Mouse (Mus musculus): Measurements from ENCODE around the gene Synpo2. TPM values are rescaled to one million over a fixed set of nuclear protein-coding genes. Genes with fewer than 3 reads are reported as not detected.

Synpo2 gene
- polyA plus RNA-seq, 1 experiment from 2014 or later: 0.06 TPM

DNA sequence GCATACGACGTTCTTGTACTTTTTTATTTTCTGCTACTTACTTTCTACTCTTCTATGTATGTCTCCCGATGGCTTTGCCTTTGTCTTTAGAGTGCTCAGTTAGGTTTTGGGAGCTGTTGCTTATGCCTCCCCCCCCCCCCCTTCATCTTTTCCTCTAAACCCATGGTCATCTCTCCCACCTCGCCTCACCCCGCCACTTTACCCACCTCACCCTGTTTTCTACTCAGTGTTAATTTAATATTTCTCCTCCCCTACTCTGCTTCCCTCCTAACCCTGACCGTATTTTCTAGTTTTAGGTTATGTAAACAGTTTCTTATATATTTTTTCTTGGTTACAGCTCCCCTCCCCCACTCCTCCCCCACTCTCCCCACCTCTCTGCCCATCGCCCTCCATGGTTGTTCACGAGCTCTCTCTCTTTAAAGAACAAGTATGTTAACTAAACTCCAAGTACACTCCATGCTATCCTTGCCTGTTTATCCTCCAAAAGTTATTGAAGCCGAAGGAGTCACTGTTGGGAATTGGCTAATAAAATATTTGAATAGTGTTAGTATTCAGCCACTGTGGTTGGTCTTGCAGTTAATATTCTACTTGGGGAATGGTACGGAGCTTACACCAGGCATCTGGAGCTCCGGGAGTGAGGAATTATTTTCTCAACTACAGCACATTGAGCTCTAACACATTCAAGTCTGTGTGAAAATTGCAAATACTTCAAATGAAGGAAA lies 142.1 kb downstream of the Synpo2 start:
- ATAC-seq (peak; percentile 49; the same call in 1 of the 2 replicates), DNase-seq (no peak)
- Histone ChIP-seq H3K9ac (replicated peaks) (no peak overlapping the region), H3K4me1 (ENCODE audit: insufficient read depth) (no peaks in the 10 kb centered on the region), H3K27me3 (ENCODE audit: insufficient read depth, low read length) (no peaks in the 10 kb centered on the region), H3K27ac (ENCODE audit: low read depth) (peak overlapping the region; percentile 19; the same call in 1 of the 2 replicates), H3K9me3 (ENCODE audit: low read length) (no peaks in the 10 kb centered on the region), H3K36me3 (replicated peaks; ENCODE audit: insufficient read depth, low read length) (no peaks in the 10 kb centered on the region), H3K4me3 (ENCODE audit: low read depth, low read length) (no peak overlapping the region), H3K4me2 (ENCODE audit: low read depth, low read length) (peak overlapping the region; percentile 47)
- 49% methylated on average over 11 of the region's 11 CpGs for WGBS (ENCODE audit: insufficient replicate concordance)
- TF ChIP-seq EP300 (IDR thresholded peaks at IDR 0.05; ENCODE audit: low read depth): no peak

DNA sequence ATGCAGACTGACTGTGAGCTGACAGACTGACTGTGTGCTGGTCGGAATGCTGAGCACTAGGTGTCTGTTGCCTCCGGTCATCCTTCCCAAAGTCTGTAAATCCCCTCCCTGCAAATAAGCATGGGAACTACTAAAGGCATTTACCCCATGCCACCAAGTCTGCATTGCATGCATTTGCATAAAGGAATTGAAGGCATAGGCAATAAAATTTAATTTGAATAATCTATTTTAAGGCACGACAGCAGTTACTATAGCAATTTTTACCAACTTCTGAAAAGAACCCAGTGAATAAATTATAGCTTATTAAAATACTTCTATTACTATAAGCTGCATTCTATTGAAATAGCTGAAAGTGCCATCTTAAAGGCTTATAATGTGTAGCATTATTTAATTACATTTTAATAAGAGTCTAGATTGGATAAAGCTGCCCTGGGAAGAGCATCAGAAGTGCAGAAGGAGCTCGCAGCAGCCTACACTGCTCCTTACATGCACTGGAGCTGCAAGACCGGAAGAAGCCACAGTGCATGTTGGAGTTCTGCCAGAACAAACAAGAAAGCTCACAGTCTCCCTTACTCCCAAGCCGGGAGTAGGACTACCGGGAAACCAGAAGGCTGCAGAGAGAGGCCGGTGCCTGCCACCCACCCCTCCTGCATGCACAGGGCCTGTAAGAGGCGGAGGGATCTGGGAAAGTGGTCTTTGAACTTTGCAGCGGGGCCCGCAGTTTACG lies 142.9 kb downstream of the Synpo2 start:
- TF ChIP-seq CTCF (IDR thresholded peaks at IDR 0.05; ENCODE audit: low read depth) (no peak), EP300 (IDR thresholded peaks at IDR 0.05; ENCODE audit: low read depth) (no peak)
- Histone ChIP-seq H3K9me3 (ENCODE audit: low read length) (no peaks in the 10 kb centered on the region), H3K9ac (replicated peaks) (no peak overlapping the region), H3K4me1 (ENCODE audit: insufficient read depth) (no peaks in the 10 kb centered on the region), H3K27me3 (ENCODE audit: insufficient read depth, low read length) (no peaks in the 10 kb centered on the region), H3K27ac (ENCODE audit: low read depth) (no peak overlapping the region), H3K36me3 (replicated peaks; ENCODE audit: insufficient read depth, low read length) (no peaks in the 10 kb centered on the region), H3K4me3 (ENCODE audit: low read depth, low read length) (no peak overlapping the region), H3K4me2 (ENCODE audit: low read depth, low read length) (peak overlapping the region; percentile 47)
- DNase-seq (peak; percentile 33), ATAC-seq (no peak; the same call in 1 of the 2 replicates)
- WGBS (ENCODE audit: insufficient replicate concordance): 53% methylated on average over 12 of the region's 12 CpGs

DNA sequence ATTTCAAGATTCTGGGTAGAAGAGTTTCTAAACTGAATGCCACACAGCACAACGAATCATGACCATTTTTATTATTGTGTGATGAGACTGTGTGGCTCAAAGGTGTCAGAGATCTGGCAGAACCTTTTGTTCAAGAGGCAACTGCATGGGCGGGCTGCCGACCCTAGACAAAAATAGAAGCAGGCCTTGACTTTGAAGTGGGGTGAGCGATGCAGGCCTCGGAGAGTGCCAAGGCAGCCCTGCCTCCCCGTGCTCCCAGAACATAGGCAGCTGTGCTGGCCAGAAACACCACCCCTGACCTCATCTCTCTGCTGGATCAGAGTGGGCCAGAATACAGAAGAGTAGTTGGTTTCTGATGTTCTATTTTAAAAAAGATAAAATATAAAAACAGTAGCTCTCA lies 143.5 kb downstream of the Synpo2 start:
- no peak for ATAC-seq
- Histone ChIP-seq H3K27ac (ENCODE audit: low read depth) (no peak overlapping the region), H3K4me1 (ENCODE audit: insufficient read depth) (no peaks in the 10 kb centered on the region), H3K9me3 (ENCODE audit: low read length) (no peaks in the 10 kb centered on the region), H3K4me2 (ENCODE audit: low read depth, low read length) (no peak overlapping the region), H3K9ac (replicated peaks) (no peak overlapping the region), H3K36me3 (replicated peaks; ENCODE audit: insufficient read depth, low read length) (no peaks in the 10 kb centered on the region), H3K4me3 (ENCODE audit: low read depth, low read length) (no peak overlapping the region), H3K27me3 (ENCODE audit: insufficient read depth, low read length) (no peaks in the 10 kb centered on the region)
- DNase-seq: no peak
- TF ChIP-seq CTCF (IDR thresholded peaks at IDR 0.05; ENCODE audit: low read depth): no peak
- WGBS (ENCODE audit: insufficient replicate concordance): 53% methylated on average over 6 of the region's 6 CpGs

DNA sequence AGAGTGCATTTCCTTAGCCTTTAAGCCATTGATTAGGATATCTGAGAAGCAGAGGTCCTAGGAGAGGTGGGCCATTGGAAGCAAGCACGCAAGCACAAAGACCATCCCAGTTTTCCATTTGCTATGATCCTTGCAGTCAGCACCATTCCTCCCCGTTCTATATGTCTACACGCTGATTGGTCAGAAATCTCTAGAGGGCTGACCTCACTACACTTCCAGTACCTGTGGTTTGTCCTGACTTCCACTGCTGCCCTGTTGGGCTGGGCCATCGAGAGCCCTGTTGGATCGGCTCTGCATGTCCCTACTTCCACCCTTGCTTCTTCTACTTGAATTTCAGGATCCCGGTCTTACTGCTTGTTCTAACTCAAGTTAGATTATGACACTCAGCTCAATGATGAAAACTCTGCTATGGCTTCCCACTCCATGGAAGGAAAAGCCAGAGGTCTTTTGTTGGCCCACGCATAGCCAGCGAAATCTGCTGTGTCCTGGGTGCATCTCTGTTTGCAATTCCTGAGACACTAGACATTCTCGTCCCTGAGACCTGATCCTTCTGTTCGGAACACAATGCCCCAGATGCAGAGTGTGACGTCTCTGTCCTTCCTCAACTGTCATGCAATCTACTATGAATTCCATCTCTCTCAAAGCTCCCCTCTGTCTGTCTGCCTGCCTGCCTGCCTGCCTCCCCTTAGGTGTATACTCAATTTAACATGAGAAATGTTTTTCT lies 146.5 kb downstream of the Synpo2 start:
- 83% methylated on average over 11 of the region's 11 CpGs for WGBS (ENCODE audit: insufficient replicate concordance)
- H3K27me3 ChIP-seq (ENCODE audit: insufficient read depth, low read length): no peaks in the 10 kb centered on the region
- H3K4me2 ChIP-seq (ENCODE audit: low read depth, low read length): no peak overlapping the region
- no peak overlapping the region for H3K9ac ChIP-seq (replicated peaks)
- H3K27ac ChIP-seq (ENCODE audit: low read depth): no peak overlapping the region
- H3K9me3 ChIP-seq (ENCODE audit: low read length): no peaks in the 10 kb centered on the region
- no peaks in the 10 kb centered on the region for H3K36me3 ChIP-seq (replicated peaks; ENCODE audit: insufficient read depth, low read length)
- no peak for ATAC-seq
- no peaks in the 10 kb centered on the region for H3K4me1 ChIP-seq (ENCODE audit: insufficient read depth)
- TF ChIP-seq EP300 (IDR thresholded peaks at IDR 0.05; ENCODE audit: low read depth): no peak
- TF ChIP-seq CTCF (IDR thresholded peaks at IDR 0.05; ENCODE audit: low read depth): no peak
- DNase-seq: no peak
- no peak overlapping the region for H3K4me3 ChIP-seq (ENCODE audit: low read depth, low read length)

DNA sequence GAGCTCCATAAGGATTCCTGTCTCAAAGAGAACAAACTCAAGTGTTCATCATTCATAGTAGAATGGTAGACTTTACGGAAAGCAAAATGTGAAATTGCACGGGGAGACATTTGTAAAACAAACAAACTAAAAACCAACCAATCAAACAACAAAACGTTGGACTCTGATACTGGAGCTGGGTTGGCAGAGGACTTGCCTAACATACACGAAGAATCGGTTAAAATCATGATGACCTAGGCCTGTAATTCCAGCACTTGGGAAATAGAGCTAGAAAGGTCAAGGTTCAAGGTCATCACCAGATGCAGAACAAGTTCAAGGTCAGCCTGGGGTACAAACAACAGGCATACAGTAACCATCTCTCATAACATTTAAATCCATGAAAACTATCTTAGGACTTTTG lies 147.7 kb downstream of the Synpo2 start:
- H3K27ac ChIP-seq (ENCODE audit: low read depth): no peak overlapping the region
- ATAC-seq: peak; percentile 56
- TF ChIP-seq EP300 (IDR thresholded peaks at IDR 0.05; ENCODE audit: low read depth) (no peak), CTCF (IDR thresholded peaks at IDR 0.05; ENCODE audit: low read depth) (no peak)

DNA sequence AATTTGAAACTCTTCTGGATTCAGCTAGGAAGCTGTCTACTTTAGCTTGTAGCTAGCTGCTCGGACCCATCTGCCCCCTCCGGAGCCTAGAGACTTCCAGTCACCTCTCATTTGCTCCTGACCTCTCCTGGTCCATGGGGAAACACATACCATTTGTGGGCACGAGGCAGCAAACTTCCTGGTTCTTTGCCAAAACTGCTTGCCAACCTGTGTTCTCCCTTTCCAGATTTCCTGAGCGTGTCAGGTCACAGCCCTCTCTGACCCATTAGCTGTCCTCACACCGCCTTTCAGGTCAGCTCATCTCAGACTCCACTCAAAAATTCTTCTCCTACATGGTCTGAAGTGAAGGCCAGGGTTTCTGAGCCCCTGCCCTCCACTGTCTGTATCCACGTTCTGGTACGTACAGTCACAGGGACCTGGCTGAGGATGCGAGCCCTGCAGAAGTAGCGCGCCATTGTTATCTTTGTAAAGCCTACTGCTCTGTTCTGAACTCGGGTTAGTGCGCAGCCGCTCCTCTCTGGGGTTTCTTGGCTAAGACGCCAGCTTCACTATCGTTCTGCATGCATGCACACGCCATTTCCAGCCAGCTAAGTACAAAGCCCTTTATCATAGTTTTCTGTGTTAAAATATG lies 150.0 kb downstream of the Synpo2 start:
- DNase-seq (no peak), ATAC-seq (no peak)
- TF ChIP-seq CTCF (IDR thresholded peaks at IDR 0.05; ENCODE audit: low read depth): no peak
- TF ChIP-seq EP300 (IDR thresholded peaks at IDR 0.05; ENCODE audit: low read depth): no peak
- Histone ChIP-seq H3K4me1 (ENCODE audit: insufficient read depth) (no peaks in the 10 kb centered on the region), H3K27ac (ENCODE audit: low read depth) (no peak overlapping the region), H3K9me3 (ENCODE audit: low read length) (no peaks in the 10 kb centered on the region), H3K36me3 (replicated peaks; ENCODE audit: insufficient read depth, low read length) (no peaks in the 10 kb centered on the region), H3K9ac (replicated peaks) (no peak overlapping the region), H3K4me2 (ENCODE audit: low read depth, low read length) (no peak overlapping the region), H3K27me3 (ENCODE audit: insufficient read depth, low read length) (no peaks in the 10 kb centered on the region), H3K4me3 (ENCODE audit: low read depth, low read length) (no peak overlapping the region)
- WGBS (ENCODE audit: insufficient replicate concordance): 80% methylated on average over 16 of the region's 16 CpGs

More for the DNA sequence above, 147.7 kb downstream of the Synpo2 start:
- Histone ChIP-seq H3K4me3 (ENCODE audit: low read depth, low read length) (no peak overlapping the region), H3K36me3 (replicated peaks; ENCODE audit: insufficient read depth, low read length) (no peaks in the 10 kb centered on the region), H3K9me3 (ENCODE audit: low read length) (no peaks in the 10 kb centered on the region), H3K4me2 (ENCODE audit: low read depth, low read length) (no peak overlapping the region), H3K4me1 (ENCODE audit: insufficient read depth) (no peaks in the 10 kb centered on the region), H3K27me3 (ENCODE audit: insufficient read depth, low read length) (no peaks in the 10 kb centered on the region), H3K9ac (replicated peaks) (no peak overlapping the region)
- WGBS (ENCODE audit: insufficient replicate concordance): 70% methylated on average over 5 of the region's 5 CpGs
- DNase-seq: no peak

Data from liver, postnatal 0 days (tissue).